Mouse (Mus musculus): ENCODE measurements at regions not wholly inside any gene's neighbourhood (a gene's known extent, or its start where the extent isn't known, plus 50 kb on each side); places are given as distances from the start of the nearest gene placed in this dataset.

- peak; percentile 25 for DNase-seq (ENCODE audit: low read depth)
These were observed 589.3 kb downstream of the Kcnj3 start for GRCm38 (mm10) chr2:56025059-56025458.

- DNase-seq (ENCODE audit: low read depth) = no peak
These were observed 593.2 kb downstream of the Kcnj3 start for GRCm38 (mm10) chr2:56028958-56029357.

Data from c-Kit-positive CD71-negative TER-119-negative erythroid progenitor cells, embryonic 14.5 days (primary cell).